Mouse (Mus musculus) neural tube, embryonic 14.5 days (tissue): Measurements from ENCODE around the gene Mitf. TPM values are rescaled to one million over a fixed set of nuclear protein-coding genes. Genes with fewer than 3 reads are reported as not detected.

ENCODE experiments used
- ATAC-seq: fragments of 200-750 bp; cut with Nextera tagmentation; 2 replicates; pipeline ENCODE4 v1.8.0; 2017; ENCODE audit warnings: low read depth, mild to moderate bottlenecking, moderate TSS enrichment, moderate library complexity
- H3K27ac ChIP-seq: fragments of 300-500 bp; sonication (generic); 2 replicates; pipeline ENCODE4 v1.5.1; 2014; ENCODE audit warnings: low read depth, mild to moderate bottlenecking, control low read depth, low read length, moderate library complexity, mixed read lengths
- H3K27me3 ChIP-seq: fragments of 300-500 bp; sonication (generic); 2 replicates; pipeline ENCODE4 v1.6.1; 2014; ENCODE audit warnings: low read length; ENCODE audit not compliant: control insufficient read depth, insufficient read depth
- H3K36me3 ChIP-seq: fragments of 300-500 bp; sonication (generic); 2 replicates; pipeline ENCODE4 v1.6.1; 2014; ENCODE audit warnings: low read length, mixed read lengths; ENCODE audit not compliant: control insufficient read depth, insufficient read depth
- H3K4me1 ChIP-seq: fragments of 300-500 bp; sonication (generic); 2 replicates; pipeline ENCODE4 v1.6.1; 2014; ENCODE audit warnings: low read length; ENCODE audit not compliant: control insufficient read depth, insufficient read depth
- H3K4me2 ChIP-seq: fragments of 300-500 bp; sonication (generic); 2 replicates; pipeline ENCODE4 v1.6.1; 2014; ENCODE audit warnings: mild to moderate bottlenecking, low read depth, low read length, control low read depth
- H3K4me3 ChIP-seq: fragments of 300-500 bp; sonication (generic); 2 replicates; pipeline ENCODE4 v1.5.1; 2014; ENCODE audit warnings: low read depth, low read length, control low read depth, mixed read lengths
- H3K9ac ChIP-seq: fragments of 300-500 bp; sonication (generic); replicated peaks from 2 replicates; pipeline ENCODE4 v1.6.1; 2014; ENCODE audit warnings: low read depth, mild to moderate bottlenecking, control low read depth, low read length, mixed read lengths
- H3K9me3 ChIP-seq: fragments of 300-500 bp; sonication (generic); 2 replicates; pipeline ENCODE4 v1.6.1; 2016; ENCODE audit warnings: low read length; ENCODE audit not compliant: control insufficient read depth
- WGBS: fragments of 180-500 bp; shearing (Covaris S2); extraction: QIAGEN DNeasy Blood & Tissue Kit; methylation state at CpG from one replicate; pipeline ENCODE4 v1.1.7; 2014; 5-methylcytosine and 5-hydroxymethylcytosine counted together
- polyA plus RNA-seq: library from polyadenylated mRNA; unstranded; fragments of >200 nt; fragmentation: Nextera tagmentation; extraction: Ambion mirVana; gene quantifications from 2 replicates; pipeline ENCODE4 v1.2.1, GENCODE M21; 2014

Mitf gene
- 0.73 and 1.6 TPM in 2 replicates for polyA plus RNA-seq

- Histone ChIP-seq H3K27ac (no peak within 1 kb of the TSS), H3K36me3 (no peaks in the 10 kb centered on the region), H3K4me2 (peak within 1 kb of the TSS; percentile 93), H3K9ac (peak within 1 kb of the TSS; percentile 52; the same call in 1 of the 2 replicates), H3K4me1 (0 out of 2 replicates have a peak, but pooled peaks cover 3% of the 10 kb centered on the region), H3K4me3 (peak within 1 kb of the TSS; percentile 53), H3K27me3 (no peaks in the 10 kb centered on the region), H3K9me3 (no peaks in the 10 kb centered on the region)
- WGBS: under 1% methylated on average over 51 of the region's 51 CpGs
- peak; percentile 100 for ATAC-seq
These were observed at the start of gene Mitf for GRCm38 (mm10) chr6:97806781-97807743. Gene Mitf (plus strand): TSS chr6:97807052.

DNA sequence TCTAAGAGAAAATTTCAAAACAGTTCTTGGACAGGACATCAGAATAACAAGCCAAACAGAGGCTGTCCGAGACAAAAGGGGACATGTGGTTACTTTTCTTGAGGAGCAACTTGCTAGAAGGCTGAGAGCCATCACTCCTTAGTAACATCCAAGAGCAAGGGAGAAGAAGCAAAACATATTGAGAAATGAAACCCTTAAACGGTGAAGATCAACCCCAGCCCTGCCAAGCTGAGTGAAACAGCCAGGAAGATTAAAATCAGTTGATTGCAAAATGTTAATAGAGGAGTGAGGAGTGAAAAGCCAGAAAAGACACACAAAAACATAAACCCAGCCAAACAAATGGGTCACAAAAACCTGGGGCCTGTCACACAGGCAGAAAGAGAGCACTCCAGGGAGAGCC is 49.5 kb upstream of the Mitf start:
- ATAC-seq: no peak
- Histone ChIP-seq H3K9me3 (no peaks in the 10 kb centered on the region), H3K4me2 (no peak overlapping the region), H3K4me1 (no peaks in the 10 kb centered on the region), H3K27me3 (no peaks in the 10 kb centered on the region), H3K36me3 (no peaks in the 10 kb centered on the region), H3K9ac (no peak overlapping the region), H3K4me3 (no peak overlapping the region), H3K27ac (no peak overlapping the region)
- WGBS: 89% methylated on average over 2 of the region's 2 CpGs

GRCm38 (mm10) chr6:97758884-97759283 is 48.0 kb upstream of the Mitf start:
- no peak overlapping the region for H3K27ac ChIP-seq
- no peak overlapping the region for H3K4me2 ChIP-seq
- H3K9ac ChIP-seq: no peak overlapping the region
- no peaks in the 10 kb centered on the region for H3K27me3 ChIP-seq
- H3K9me3 ChIP-seq: no peaks in the 10 kb centered on the region
- no peaks in the 10 kb centered on the region for H3K36me3 ChIP-seq
- no peak overlapping the region for H3K4me3 ChIP-seq
- no peak for ATAC-seq
- whole genome bisulfite sequencing: 41% methylated on average over 4 of the region's 4 CpGs
- no peaks in the 10 kb centered on the region for H3K4me1 ChIP-seq

DNA sequence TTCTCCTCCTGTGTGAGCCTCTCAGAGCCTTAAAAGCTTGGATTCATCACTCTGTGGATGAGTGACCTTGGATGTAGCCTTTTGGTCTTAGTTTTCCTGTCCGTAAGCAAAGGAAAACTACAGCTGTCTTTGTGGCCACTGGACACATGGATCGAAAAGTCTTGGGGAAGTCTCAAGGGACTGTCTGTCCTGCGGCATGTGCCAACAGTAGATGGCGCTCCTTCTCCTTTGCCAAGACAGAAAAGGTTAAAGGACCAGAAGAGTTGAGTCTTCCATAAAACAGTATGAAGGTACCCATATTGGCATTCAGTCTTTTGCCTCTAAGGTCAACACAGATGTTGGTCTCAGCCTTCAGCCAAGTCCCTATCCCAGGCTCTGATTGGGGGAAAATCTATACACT is 47.6 kb upstream of the Mitf start:
- Histone ChIP-seq H3K9me3 (no peaks in the 10 kb centered on the region), H3K4me2 (no peak overlapping the region), H3K36me3 (no peaks in the 10 kb centered on the region), H3K4me1 (no peaks in the 10 kb centered on the region), H3K9ac (no peak overlapping the region), H3K27me3 (no peaks in the 10 kb centered on the region), H3K4me3 (no peak overlapping the region), H3K27ac (no peak overlapping the region)
- ATAC-seq: no peak
- WGBS: 16% methylated on average over 4 of the region's 4 CpGs

- H3K4me3 ChIP-seq: no peak overlapping the region
- H3K27ac ChIP-seq: no peak overlapping the region
- 6% methylated on average over 4 of the region's 4 CpGs for WGBS
- H3K9ac ChIP-seq: no peak overlapping the region
- ATAC-seq: no peak
- no peak overlapping the region for H3K4me2 ChIP-seq
- H3K4me1 ChIP-seq: no peaks in the 10 kb centered on the region
- H3K27me3 ChIP-seq: no peaks in the 10 kb centered on the region
- H3K9me3 ChIP-seq: no peaks in the 10 kb centered on the region
- no peaks in the 10 kb centered on the region for H3K36me3 ChIP-seq
These were observed 45.5 kb upstream of the Mitf start for GRCm38 (mm10) chr6:97761326-97761725.

DNA sequence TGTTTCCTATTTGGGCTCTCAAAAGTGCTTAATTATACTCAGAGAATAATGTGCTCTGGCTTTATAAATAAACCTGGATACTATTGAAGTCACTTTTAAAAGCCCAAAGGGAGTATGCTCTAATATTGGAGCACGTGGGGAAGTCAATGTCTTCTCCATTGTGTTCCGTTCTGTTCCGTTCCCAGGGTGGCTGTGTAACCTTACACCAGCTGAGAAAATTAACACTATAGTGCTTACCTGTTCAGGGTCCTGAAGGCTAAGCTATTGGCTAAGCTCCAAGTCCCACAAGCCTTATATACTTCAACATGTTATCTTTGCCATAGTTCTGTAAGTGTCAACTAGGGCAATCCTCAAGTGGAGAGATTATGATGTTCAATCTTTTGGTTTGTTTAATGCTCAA is 42.9 kb upstream of the Mitf start:
- H3K9ac ChIP-seq: no peak overlapping the region
- H3K9me3 ChIP-seq: no peaks in the 10 kb centered on the region
- H3K4me3 ChIP-seq: no peak overlapping the region
- no peak overlapping the region for H3K27ac ChIP-seq
- no peak overlapping the region for H3K4me2 ChIP-seq
- H3K27me3 ChIP-seq: no peaks in the 10 kb centered on the region
- ATAC-seq: no peak
- WGBS: 60% methylated on average over 3 of the region's 3 CpGs
- no peaks in the 10 kb centered on the region for H3K4me1 ChIP-seq
- no peaks in the 10 kb centered on the region for H3K36me3 ChIP-seq

- Histone ChIP-seq H3K4me3 (no peak overlapping the region), H3K4me1 (no peaks in the 10 kb centered on the region), H3K9me3 (no peaks in the 10 kb centered on the region), H3K4me2 (no peak overlapping the region), H3K27ac (no peak overlapping the region), H3K9ac (no peak overlapping the region), H3K36me3 (no peaks in the 10 kb centered on the region), H3K27me3 (no peaks in the 10 kb centered on the region)
- no peak for ATAC-seq
- 86% methylated on average over 2 of the region's 2 CpGs for WGBS
These were observed 39.0 kb upstream of the Mitf start for GRCm38 (mm10) chr6:97767836-97768235.

GRCm38 (mm10) chr6:97769549-97769948 is 37.3 kb upstream of the Mitf start:
- no peaks in the 10 kb centered on the region for H3K27me3 ChIP-seq
- WGBS: 83% methylated on average over 7 of the region's 7 CpGs

GRCm38 (mm10) chr6:97781316-97781715 is 25.5 kb upstream of the Mitf start:
- no peaks in the 10 kb centered on the region for H3K9me3 ChIP-seq
- no peak overlapping the region for H3K4me2 ChIP-seq
- no peaks in the 10 kb centered on the region for H3K4me1 ChIP-seq
- no peak overlapping the region for H3K27ac ChIP-seq
- H3K27me3 ChIP-seq: no peaks in the 10 kb centered on the region
- no peaks in the 10 kb centered on the region for H3K36me3 ChIP-seq
- no peak overlapping the region for H3K9ac ChIP-seq
- H3K4me3 ChIP-seq: no peak overlapping the region
- WGBS: 95% methylated on average over 5 of the region's 5 CpGs
- ATAC-seq: no peak

More at GRCm38 (mm10) chr6:97769549-97769948, 37.3 kb upstream of the Mitf start:
- H3K4me2 ChIP-seq: no peak overlapping the region
- H3K36me3 ChIP-seq: no peaks in the 10 kb centered on the region
- H3K9me3 ChIP-seq: no peaks in the 10 kb centered on the region
- H3K9ac ChIP-seq: no peak overlapping the region
- H3K4me1 ChIP-seq: no peaks in the 10 kb centered on the region
- no peak for ATAC-seq
- H3K4me3 ChIP-seq: no peak overlapping the region
- no peak overlapping the region for H3K27ac ChIP-seq
